Mouse (Mus musculus): ENCODE data around the gene Bhlhe40. TPM values are rescaled to one million over a fixed set of nuclear protein-coding genes. Genes with fewer than 3 reads are reported as not detected.

Bhlhe40 gene
- polyA plus RNA-seq, 1 experiment: 39.5 TPM

DNA sequence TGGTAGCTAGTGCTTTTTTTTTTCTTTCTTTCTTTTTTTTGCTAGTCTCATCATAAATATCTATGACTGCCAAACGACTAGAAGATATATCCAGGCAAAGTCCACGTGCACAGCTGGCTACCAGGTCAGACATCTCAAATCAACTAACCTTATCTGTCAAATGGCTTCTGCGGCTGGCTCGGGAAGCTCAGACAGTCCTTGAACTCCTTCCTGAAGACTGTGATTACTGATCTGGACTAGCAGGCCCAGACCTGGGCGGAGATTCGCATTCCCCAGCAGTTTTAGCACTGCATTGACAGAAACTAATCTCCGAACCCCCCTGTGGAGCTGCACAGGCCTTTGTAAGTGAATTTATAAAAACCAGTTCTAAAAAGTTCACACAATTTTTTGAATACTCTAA lies 18.4 kb upstream of the Bhlhe40 start:
- no peak for DNase-seq
- WGBS: 88% methylated on average over 7 of the region's 7 CpGs
- Histone ChIP-seq H3K4me1 (ENCODE audit: control insufficient read depth, insufficient read depth, low read length) (peaks cover 14% of the 10 kb centered on the region), H3K36me3 (ENCODE audit: control insufficient read depth, insufficient read depth, low read length) (no peaks in the 10 kb centered on the region), H3K4me3 (ENCODE audit: insufficient read depth, low read depth, low read length) (no peak overlapping the region), H3K27me3 (replicated peaks; ENCODE audit: control insufficient read depth, insufficient read depth, low read length) (no peaks in the 10 kb centered on the region), H3K27ac (ENCODE audit: insufficient read depth, low read depth, low read length) (no peak overlapping the region)
- no peak for TF ChIP-seq POLR2A (IDR thresholded peaks at IDR 0.05; ENCODE audit: low read depth, low read length)
- TF ChIP-seq CTCF (conservative IDR thresholded peaks at IDR 0.05; ENCODE audit: insufficient read depth, insufficient read length, low read depth, low read length): no peak

DNA sequence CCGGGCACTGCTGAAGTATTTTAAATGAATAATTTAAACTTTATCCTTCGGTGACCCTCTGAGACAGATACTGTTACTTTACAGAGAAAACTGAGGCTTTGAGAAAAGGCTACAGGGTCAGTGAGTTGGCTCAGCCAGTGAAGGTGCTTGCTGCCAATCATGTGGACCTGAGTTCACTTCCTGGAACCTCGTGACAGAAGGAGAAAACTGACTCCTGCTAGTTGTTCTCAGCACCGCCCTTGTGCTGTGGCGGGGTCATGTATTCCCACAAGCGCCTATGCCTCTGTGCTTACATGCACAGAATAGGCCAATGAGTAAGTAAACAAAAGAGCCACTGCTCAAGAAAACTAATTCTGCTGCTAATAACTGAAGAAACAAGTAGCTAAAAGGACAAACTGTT lies 17.4 kb upstream of the Bhlhe40 start:
- Histone ChIP-seq H3K27ac (ENCODE audit: insufficient read depth, low read depth, low read length) (no peak overlapping the region), H3K4me3 (ENCODE audit: insufficient read depth, low read depth, low read length) (no peak overlapping the region), H3K27me3 (replicated peaks; ENCODE audit: control insufficient read depth, insufficient read depth, low read length) (no peaks in the 10 kb centered on the region), H3K4me1 (ENCODE audit: control insufficient read depth, insufficient read depth, low read length) (peaks cover 10% of the 10 kb centered on the region), H3K36me3 (ENCODE audit: control insufficient read depth, insufficient read depth, low read length) (no peaks in the 10 kb centered on the region)
- peak; percentile 72 for DNase-seq
- TF ChIP-seq CTCF (conservative IDR thresholded peaks at IDR 0.05; ENCODE audit: insufficient read depth, insufficient read length, low read depth, low read length) (no peak), POLR2A (IDR thresholded peaks at IDR 0.05; ENCODE audit: low read depth, low read length) (no peak)
- WGBS: 48% methylated on average over 6 of the region's 6 CpGs

DNA sequence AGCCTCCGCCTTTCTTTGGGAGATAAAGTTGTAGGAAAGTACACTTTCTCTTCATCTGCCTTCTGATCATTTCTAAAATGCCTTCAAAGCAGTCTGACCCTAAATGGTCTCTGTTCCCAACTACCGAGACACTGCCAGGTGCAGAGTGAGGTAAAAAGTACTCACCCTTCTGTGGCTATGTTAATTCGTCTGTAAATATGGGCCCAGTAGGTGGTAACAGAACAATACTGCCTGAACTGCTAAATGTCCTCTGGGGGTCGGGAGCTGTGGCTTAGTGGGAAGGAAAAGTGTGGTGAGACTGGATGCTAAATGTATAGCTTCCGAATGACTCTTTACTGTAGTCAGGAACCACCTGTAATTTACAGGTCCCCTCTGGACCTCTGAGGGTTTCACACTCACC lies 16.1 kb upstream of the Bhlhe40 start:
- no peak overlapping the region for H3K27ac ChIP-seq (ENCODE audit: insufficient read depth, low read depth, low read length)
- no peak overlapping the region for H3K4me3 ChIP-seq (ENCODE audit: insufficient read depth, low read depth, low read length)
- H3K4me1 ChIP-seq (ENCODE audit: control insufficient read depth, insufficient read depth, low read length): no peaks in the 10 kb centered on the region
- no peaks in the 10 kb centered on the region for H3K36me3 ChIP-seq (ENCODE audit: control insufficient read depth, insufficient read depth, low read length)
- H3K27me3 ChIP-seq (replicated peaks; ENCODE audit: control insufficient read depth, insufficient read depth, low read length): no peaks in the 10 kb centered on the region
- DNase-seq: no peak
- TF ChIP-seq CTCF (conservative IDR thresholded peaks at IDR 0.05; ENCODE audit: insufficient read depth, insufficient read length, low read depth, low read length): no peak
- no peak for TF ChIP-seq POLR2A (IDR thresholded peaks at IDR 0.05; ENCODE audit: low read depth, low read length)
- 83% methylated on average over 5 of the region's 5 CpGs for WGBS

DNA sequence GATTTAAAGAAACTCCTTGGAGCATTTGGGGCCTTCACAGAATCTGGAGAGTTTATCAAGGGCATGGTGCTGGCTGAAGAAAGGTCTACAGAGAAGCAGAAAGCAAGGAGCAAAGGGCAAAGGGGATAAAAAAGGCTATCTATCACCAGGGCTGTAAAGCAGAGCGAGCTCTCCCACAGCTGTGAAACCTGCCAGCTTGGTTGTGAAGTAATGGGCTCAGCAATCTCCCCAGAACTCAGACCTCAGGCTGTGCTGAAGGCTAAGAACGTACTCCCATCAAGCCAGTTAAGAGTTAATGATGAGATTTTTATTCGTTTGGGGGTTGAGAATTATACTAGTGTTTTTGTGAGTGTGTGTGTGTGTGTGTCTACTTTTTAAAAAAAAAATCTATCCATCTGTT lies 13.3 kb upstream of the Bhlhe40 start:
- Histone ChIP-seq H3K36me3 (ENCODE audit: control insufficient read depth, insufficient read depth, low read length) (no peaks in the 10 kb centered on the region), H3K4me3 (ENCODE audit: insufficient read depth, low read depth, low read length) (no peak overlapping the region), H3K4me1 (ENCODE audit: control insufficient read depth, insufficient read depth, low read length) (no peaks in the 10 kb centered on the region), H3K27me3 (replicated peaks; ENCODE audit: control insufficient read depth, insufficient read depth, low read length) (no peaks in the 10 kb centered on the region), H3K27ac (ENCODE audit: insufficient read depth, low read depth, low read length) (no peak overlapping the region)
- 43% methylated on average over 3 of the region's 3 CpGs for WGBS
- no peak for TF ChIP-seq CTCF (conservative IDR thresholded peaks at IDR 0.05; ENCODE audit: insufficient read depth, insufficient read length, low read depth, low read length)
- TF ChIP-seq POLR2A (IDR thresholded peaks at IDR 0.05; ENCODE audit: low read depth, low read length): no peak
- no peak for DNase-seq

DNA sequence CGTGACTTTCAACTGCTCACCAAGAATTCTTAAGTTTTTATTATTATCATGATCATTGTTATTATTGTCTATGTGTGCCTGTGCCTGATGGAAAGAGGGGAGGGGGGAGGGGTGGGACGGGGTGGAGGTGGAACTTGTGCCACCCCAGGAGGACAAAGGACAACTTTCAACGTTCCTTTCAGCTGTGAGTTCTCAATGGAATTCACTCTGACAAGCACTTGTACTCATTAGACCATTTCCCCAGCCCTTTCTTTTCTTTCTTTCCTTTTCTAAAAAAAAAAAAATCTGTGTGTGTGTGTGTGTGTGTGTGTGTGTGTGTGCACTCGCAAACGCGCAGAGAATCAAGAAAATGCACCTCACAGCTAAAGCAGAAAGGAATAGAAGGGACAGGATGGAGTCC lies 12.4 kb upstream of the Bhlhe40 start:
- H3K27ac ChIP-seq (ENCODE audit: insufficient read depth, low read depth, low read length): no peak overlapping the region
- H3K4me1 ChIP-seq (ENCODE audit: control insufficient read depth, insufficient read depth, low read length): no peaks in the 10 kb centered on the region
- no peak for DNase-seq
- TF ChIP-seq CTCF (conservative IDR thresholded peaks at IDR 0.05; ENCODE audit: insufficient read depth, insufficient read length, low read depth, low read length) (no peak), POLR2A (IDR thresholded peaks at IDR 0.05; ENCODE audit: low read depth, low read length) (no peak)
- H3K4me3 ChIP-seq (ENCODE audit: insufficient read depth, low read depth, low read length): no peak overlapping the region
- no peaks in the 10 kb centered on the region for H3K27me3 ChIP-seq (replicated peaks; ENCODE audit: control insufficient read depth, insufficient read depth, low read length)
- no peaks in the 10 kb centered on the region for H3K36me3 ChIP-seq (ENCODE audit: control insufficient read depth, insufficient read depth, low read length)
- 54% methylated on average over 6 of the region's 6 CpGs for WGBS

DNA sequence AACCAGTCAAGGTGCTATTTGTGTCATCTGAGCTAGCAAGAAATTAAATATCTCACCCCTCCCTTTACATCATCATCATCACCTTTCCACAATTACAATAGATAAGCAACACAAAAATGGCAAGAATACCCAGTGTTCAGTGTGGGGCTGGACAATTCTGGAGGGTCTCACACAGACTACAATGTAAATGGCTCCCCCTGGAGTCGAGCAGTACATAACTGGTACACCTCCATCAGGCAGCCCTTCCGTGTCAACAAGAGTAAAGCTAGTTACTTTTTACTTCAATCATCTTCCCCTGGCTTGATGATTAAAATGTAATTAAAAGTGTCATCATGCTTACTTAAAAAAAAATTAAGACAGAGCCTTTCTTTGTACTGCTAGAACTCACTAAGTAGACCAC lies 4.6 kb upstream of the Bhlhe40 start:
- WGBS: 29% methylated on average over 2 of the region's 2 CpGs
- DNase-seq: peak; percentile 43
- Histone ChIP-seq H3K4me3 (ENCODE audit: insufficient read depth, low read depth, low read length) (no peak overlapping the region), H3K4me1 (ENCODE audit: control insufficient read depth, insufficient read depth, low read length) (peaks cover 8% of the 10 kb centered on the region), H3K36me3 (ENCODE audit: control insufficient read depth, insufficient read depth, low read length) (no peaks in the 10 kb centered on the region), H3K27ac (ENCODE audit: insufficient read depth, low read depth, low read length) (no peak overlapping the region), H3K27me3 (replicated peaks; ENCODE audit: control insufficient read depth, insufficient read depth, low read length) (no peaks in the 10 kb centered on the region)
- TF ChIP-seq CTCF (conservative IDR thresholded peaks at IDR 0.05; ENCODE audit: insufficient read depth, insufficient read length, low read depth, low read length) (peak; percentile 43; the same call in 1 of the 2 replicates), POLR2A (IDR thresholded peaks at IDR 0.05; ENCODE audit: low read depth, low read length) (no peak)

DNA sequence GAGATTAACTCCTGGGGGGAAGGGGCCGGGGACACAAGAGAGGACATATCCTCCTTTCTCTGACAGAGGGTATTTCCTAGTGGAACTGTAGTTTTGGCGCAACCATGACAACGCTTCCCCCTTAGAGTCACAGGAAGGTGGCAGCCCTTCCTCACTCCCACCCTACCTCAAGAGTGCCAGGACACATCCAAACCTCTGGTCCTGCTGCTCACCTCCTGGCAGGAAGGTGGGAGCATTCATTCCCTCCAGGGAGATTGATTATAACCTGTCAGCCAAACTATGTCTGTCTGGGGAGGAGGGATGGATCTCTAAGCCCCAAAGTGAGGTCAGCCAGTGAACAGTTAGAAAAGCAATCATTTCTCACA lies 2.4 kb upstream of the Bhlhe40 start:
- H3K4me3 ChIP-seq (ENCODE audit: insufficient read depth, low read depth, low read length): peak overlapping the region; percentile 30
- 37% methylated on average over 3 of the region's 3 CpGs for WGBS

More for the DNA sequence above, 2.4 kb upstream of the Bhlhe40 start:
- peak overlapping the region; percentile 97 for H3K27ac ChIP-seq (ENCODE audit: insufficient read depth, low read depth, low read length)
- no peak for TF ChIP-seq CTCF (conservative IDR thresholded peaks at IDR 0.05; ENCODE audit: insufficient read depth, insufficient read length, low read depth, low read length)
- TF ChIP-seq POLR2A (IDR thresholded peaks at IDR 0.05; ENCODE audit: low read depth, low read length): no peak
- no peaks in the 10 kb centered on the region for H3K27me3 ChIP-seq (replicated peaks; ENCODE audit: control insufficient read depth, insufficient read depth, low read length)
- peak; percentile 79 for DNase-seq
- peaks cover 8% of the 10 kb centered on the region for H3K4me1 ChIP-seq (ENCODE audit: control insufficient read depth, insufficient read depth, low read length)
- peaks cover 1% of the 10 kb centered on the region; the same call in 1 of the 2 replicates for H3K36me3 ChIP-seq (ENCODE audit: control insufficient read depth, insufficient read depth, low read length)

All from kidney, adult 2 months (tissue).